Mouse (Mus musculus) olfactory bulb, adult 2 months (tissue): ENCODE results near the gene Ddx25. TPM values are rescaled to one million over a fixed set of nuclear protein-coding genes. Genes with fewer than 3 reads are reported as not detected.
A peak's percentile ranks its signal among the peaks of the same experiment; 100 is the strongest.

Source experiments
- H3K27ac ChIP-seq: fragments of 200-500 bp; 2 replicates; pipeline ENCODE4 v1.5.1; 2012; ENCODE audit warnings: low read depth, low read length; ENCODE audit not compliant: insufficient read depth
- H3K4me1 ChIP-seq: fragments of 200-500 bp; 2 replicates; pipeline ENCODE4 v1.6.1; 2012; ENCODE audit warnings: low read length; ENCODE audit not compliant: control insufficient read depth, insufficient read depth
- H3K4me3 ChIP-seq: fragments of 200-500 bp; 2 replicates; pipeline ENCODE4 v1.5.1; 2012; ENCODE audit warnings: mild to moderate bottlenecking, low read depth, low read length, moderate library complexity; ENCODE audit not compliant: insufficient read depth
- CTCF ChIP-seq: fragments of 200-500 bp; IDR thresholded peaks from 2 replicates; pipeline ENCODE4 v1.5.1; 2012; ENCODE audit warnings: low read depth, mild to moderate bottlenecking, low read length, moderate library complexity; ENCODE audit not compliant: insufficient read depth
- POLR2A ChIP-seq: fragments of 200-500 bp; IDR thresholded peaks from 2 replicates; pipeline ENCODE4 v1.6.1; 2012; ENCODE audit warnings: mild to moderate bottlenecking, low read depth, low read length, moderate library complexity; ENCODE audit not compliant: insufficient read depth
- WGBS: fragments of 180-500 bp; shearing (Covaris S2); methylation state at CpG from one replicate; pipeline ENCODE4 v1.1.7; 2018; 5-methylcytosine and 5-hydroxymethylcytosine counted together
- polyA plus RNA-seq: library from polyadenylated mRNA; stranded (reverse); fragments of >200 nt; gene quantifications from 2 replicates; pipeline ENCODE4 v1.2.4, GENCODE M21; 2012; ENCODE audit warnings: low replicate concordance; ENCODE audit not compliant: missing spikeins, insufficient read depth, insufficient read length

The Ddx25 gene
- polyA plus RNA-seq, 1 experiment, result not detected

- Histone ChIP-seq H3K4me1 (no peaks in the 10 kb centered on the region), H3K4me3 (no peak overlapping the region), H3K27ac (no peak overlapping the region)
- WGBS, result 71% methylated on average over 5 of the region's 5 CpGs
- TF ChIP-seq CTCF, result no peak
- no peak for TF ChIP-seq POLR2A
Measured at GRCm38 (mm10) chr9:35564536-35565240, 6.4 kb upstream of the Ddx25 start.

GRCm38 (mm10) chr9:35561583-35561982, 3.3 kb upstream of the Ddx25 start:
- WGBS, result 88% methylated on average over 6 of the region's 6 CpGs
- Histone ChIP-seq H3K4me1 (no peaks in the 10 kb centered on the region), H3K27ac (no peak overlapping the region), H3K4me3 (no peak overlapping the region)
- TF ChIP-seq POLR2A (no peak), CTCF (no peak)

- H3K4me3 ChIP-seq, result no peak overlapping the region
- H3K27ac ChIP-seq, result no peak overlapping the region
- no peak for TF ChIP-seq CTCF
- no peak for TF ChIP-seq POLR2A
- 92% methylated on average over 11 of the region's 11 CpGs for WGBS
- no peaks in the 10 kb centered on the region for H3K4me1 ChIP-seq
Measured at GRCm38 (mm10) chr9:35561076-35561475, 2.7 kb upstream of the Ddx25 start.

GRCm38 (mm10) chr9:35559009-35559890, 922 bp upstream of the Ddx25 start:
- Histone ChIP-seq H3K4me3 (peak overlapping the region; percentile 41), H3K27ac (0 out of 2 replicates have a peak overlapping the region, but pooled peaks have one; percentile 47), H3K4me1 (no peaks in the 10 kb centered on the region)
- TF ChIP-seq POLR2A, result peak; percentile 21; the same call in 1 of the 2 replicates
- TF ChIP-seq CTCF, result no peak
- WGBS, result under 1% methylated on average over 31 of the region's 31 CpGs

- no peak overlapping the region for H3K27ac ChIP-seq
- H3K4me1 ChIP-seq, result no peaks in the 10 kb centered on the region
- 78% methylated on average over 12 of the region's 12 CpGs for WGBS
- TF ChIP-seq POLR2A (no peak), CTCF (no peak)
- no peak overlapping the region for H3K4me3 ChIP-seq
Measured at GRCm38 (mm10) chr9:35556494-35557102, 1.7 kb downstream of the Ddx25 start.

- no peak for TF ChIP-seq POLR2A
- TF ChIP-seq CTCF, result no peak
- Histone ChIP-seq H3K4me3 (no peak overlapping the region), H3K27ac (no peak overlapping the region), H3K4me1 (no peaks in the 10 kb centered on the region)
- 78% methylated on average over 9 of the region's 9 CpGs for WGBS
Measured at GRCm38 (mm10) chr9:35548455-35548854, 9.9 kb downstream of the Ddx25 start.

GRCm38 (mm10) chr9:35546745-35547144, 11.6 kb downstream of the Ddx25 start:
- no peaks in the 10 kb centered on the region for H3K4me1 ChIP-seq
- no peak overlapping the region for H3K27ac ChIP-seq
- no peak overlapping the region for H3K4me3 ChIP-seq
- WGBS, result 84% methylated on average over 9 of the region's 9 CpGs
- TF ChIP-seq POLR2A (no peak), CTCF (no peak)

GRCm38 (mm10) chr9:35545704-35546103, 12.6 kb downstream of the Ddx25 start:
- TF ChIP-seq CTCF, result no peak
- TF ChIP-seq POLR2A, result no peak
- WGBS, result 78% methylated on average over 12 of the region's 12 CpGs
- Histone ChIP-seq H3K4me1 (no peaks in the 10 kb centered on the region), H3K4me3 (no peak overlapping the region), H3K27ac (no peak overlapping the region)
